Mouse (Mus musculus): Measurements from ENCODE around the gene Slc25a18.
A peak's percentile ranks its signal among the peaks of the same experiment; 100 is the strongest.

Gene Slc25a18

GRCm38 (mm10) chr6:120773149-120773628 is at the start of gene Slc25a18:
Slc25a18 (plus strand) TSS chr6:120773578.
- no peak for DNase-seq

- no peak for DNase-seq
These were observed 47.4 kb upstream of the Slc25a18 start for GRCm38 (mm10) chr6:120725986-120726385.

- no peak for DNase-seq
These were observed 37.4 kb upstream of the Slc25a18 start for GRCm38 (mm10) chr6:120736011-120736410.

- peak; percentile 74 for DNase-seq
These were observed 36.8 kb upstream of the Slc25a18 start for GRCm38 (mm10) chr6:120736566-120736965.

GRCm38 (mm10) chr6:120743130-120743529 is 30.2 kb upstream of the Slc25a18 start:
- no peak for DNase-seq

- DNase-seq = peak; percentile 62
These were observed 29.1 kb upstream of the Slc25a18 start for GRCm38 (mm10) chr6:120744266-120744665.

- DNase-seq = peak; percentile 73
These were observed 27.0 kb upstream of the Slc25a18 start for GRCm38 (mm10) chr6:120746416-120746815.

- no peak for DNase-seq
These were observed 12.2 kb upstream of the Slc25a18 start for GRCm38 (mm10) chr6:120761151-120761550.

- no peak for DNase-seq
These were observed 3.4 kb upstream of the Slc25a18 start for GRCm38 (mm10) chr6:120769972-120770371.

- DNase-seq = no peak
These were observed 2.0 kb upstream of the Slc25a18 start for GRCm38 (mm10) chr6:120771366-120771765.

- DNase-seq = no peak
These were observed 1.4 kb upstream of the Slc25a18 start for GRCm38 (mm10) chr6:120772025-120772424.

GRCm38 (mm10) chr6:120773763-120774162 is 385 bp downstream of the Slc25a18 start:
- no peak for DNase-seq

- DNase-seq = no peak
These were observed 2.9 kb downstream of the Slc25a18 start for GRCm38 (mm10) chr6:120776286-120776685.

- no peak for DNase-seq
These were observed 4.2 kb downstream of the Slc25a18 start for GRCm38 (mm10) chr6:120777533-120777932.

GRCm38 (mm10) chr6:120778226-120778625 is 4.8 kb downstream of the Slc25a18 start:
- no peak for DNase-seq

GRCm38 (mm10) chr6:120782948-120783347 is 9.6 kb downstream of the Slc25a18 start:
- DNase-seq = no peak

- no peak for DNase-seq
These were observed 11.0 kb downstream of the Slc25a18 start for GRCm38 (mm10) chr6:120784351-120784750.

GRCm38 (mm10) chr6:120788068-120788607 is 14.8 kb downstream of the Slc25a18 start:
- DNase-seq = no peak

- DNase-seq = no peak
These were observed 15.5 kb downstream of the Slc25a18 start for GRCm38 (mm10) chr6:120788904-120789303.

- DNase-seq = no peak
These were observed 16.8 kb downstream of the Slc25a18 start for GRCm38 (mm10) chr6:120790153-120790552.

GRCm38 (mm10) chr6:120790717-120791116 is 17.3 kb downstream of the Slc25a18 start:
- peak; percentile 25 for DNase-seq

- no peak for DNase-seq
These were observed 19.6 kb downstream of the Slc25a18 start for GRCm38 (mm10) chr6:120792947-120793346.

GRCm38 (mm10) chr6:120795422-120796086 is 22.2 kb downstream of the Slc25a18 start:
- DNase-seq = no peak

- DNase-seq = no peak
These were observed 22.7 kb downstream of the Slc25a18 start for GRCm38 (mm10) chr6:120796111-120796510.

GRCm38 (mm10) chr6:120798019-120798418 is 24.6 kb downstream of the Slc25a18 start:
- DNase-seq = no peak

Measured in kidney, adult 9 months (tissue).